In genomic region chr11:64186590-64186989, GRCm38 (mm10) we compare ENCODE assay signal across 15 mouse cellular contexts.
"Had no signal": no experiment of that assay in that cellular context is flagged by ENCODE, and none has a peak within 500 bp of the region (broad histone marks: within the 10 kb centered on the region; RNA-seq: fewer than 3 reads in every experiment).

No protein-coding gene starts in this region.

- H3K4me2 ChIP-seq: hindbrain, embryonic 15.5 days; limb, embryonic 13.5 days; liver, embryonic 12.5 days; lung, embryonic 14.5 days; midbrain, embryonic 11.5 days; neural tube, embryonic 13.5 days had no signal

- H3K4me1 ChIP-seq: hindbrain, embryonic 15.5 days; megakaryocyte, embryonic 14.5 days; neural tube, embryonic 13.5 days had no signal

- H3K9me3 ChIP-seq: hindbrain, embryonic 15.5 days; limb, embryonic 13.5 days; liver, embryonic 12.5 days; megakaryocyte, embryonic 14.5 days; neural tube, embryonic 13.5 days had no signal

- H3K27me3 ChIP-seq: hindbrain, embryonic 15.5 days; liver, embryonic 12.5 days; megakaryocyte, embryonic 14.5 days; neural tube, embryonic 13.5 days had no signal

- H3K27ac ChIP-seq: hindbrain, embryonic 15.5 days; limb, embryonic 13.5 days; liver, embryonic 12.5 days; macrophage; neural tube, embryonic 13.5 days had no signal

- H3K4me3 ChIP-seq: hindbrain, embryonic 15.5 days; limb, embryonic 13.5 days; liver, embryonic 12.5 days; megakaryocyte, embryonic 14.5 days; neural tube, embryonic 13.5 days had no signal

- H3K9ac ChIP-seq: hindbrain, embryonic 15.5 days; limb, embryonic 13.5 days; liver, embryonic 12.5 days; lung, embryonic 14.5 days; neural tube, embryonic 13.5 days had no signal

- ATAC-seq: intestine, embryonic 16.5 days; liver, embryonic 12.5 days; midbrain, embryonic 16.5 days had no signal

- DNase-seq: layer of hippocampus, adult 9-11 months; lung, embryonic 14.5 days; lung, postnatal 10 days; retina, postnatal 1 day; right cerebral cortex, postnatal 4 days; spleen, adult 18-20 months had no signal

- H3K36me3 ChIP-seq: hindbrain, embryonic 15.5 days; limb, embryonic 13.5 days; liver, embryonic 12.5 days; neural tube, embryonic 13.5 days had no signal
